Mouse (Mus musculus) limb, embryonic 15.5 days (tissue): ENCODE results near the gene Tmem159. TPM values are rescaled to one million over a fixed set of nuclear protein-coding genes. Genes with fewer than 3 reads are reported as not detected.

Experiments
- ATAC-seq: fragments of 200-750 bp; cut with Nextera tagmentation; 2 replicates; pipeline ENCODE4 v1.8.0; 2017; ENCODE audit warnings: low read depth, moderate TSS enrichment; ENCODE audit not compliant: insufficient number of reproducible peaks, low FRiP score, low TSS enrichment
- H3K27ac ChIP-seq: fragments of 300-500 bp; sonication (generic); 2 replicates; pipeline ENCODE4 v1.5.1; 2015; ENCODE audit warnings: moderate library complexity, mild to moderate bottlenecking, inconsistent platforms
- H3K27me3 ChIP-seq: fragments of 300-500 bp; sonication (generic); 2 replicates; pipeline ENCODE4 v1.6.1; 2015; ENCODE audit warnings: inconsistent platforms
- H3K36me3 ChIP-seq: fragments of 300-500 bp; sonication (generic); 2 replicates; pipeline ENCODE4 v1.6.1; 2015; ENCODE audit warnings: inconsistent platforms
- H3K4me1 ChIP-seq: fragments of 300-500 bp; sonication (generic); 2 replicates; pipeline ENCODE4 v1.6.1; 2015; ENCODE audit warnings: inconsistent platforms
- H3K4me2 ChIP-seq: fragments of 300-500 bp; sonication (generic); 2 replicates; pipeline ENCODE4 v1.6.1; 2015; ENCODE audit warnings: mild to moderate bottlenecking, inconsistent platforms
- H3K4me3 ChIP-seq: fragments of 300-500 bp; sonication (generic); 2 replicates; pipeline ENCODE4 v1.5.1; 2015; ENCODE audit warnings: mild to moderate bottlenecking, inconsistent platforms
- H3K9ac ChIP-seq: fragments of 300-500 bp; sonication (generic); 2 replicates; pipeline ENCODE4 v1.6.1; 2015; ENCODE audit warnings: inconsistent platforms
- H3K9me3 ChIP-seq: fragments of 300-500 bp; sonication (generic); 2 replicates; pipeline ENCODE4 v1.6.1; 2016; ENCODE audit warnings: inconsistent platforms
- WGBS: fragments of 180-500 bp; shearing (Covaris S2); methylation state at CpG from one replicate; pipeline ENCODE4 v1.1.7; 2015; 5-methylcytosine and 5-hydroxymethylcytosine counted together
- polyA plus RNA-seq: library from polyadenylated mRNA; unstranded; fragments of >200 nt; fragmentation: Nextera tagmentation; extraction: Ambion mirVana; gene quantifications from 2 replicates; pipeline ENCODE4 v1.2.1, GENCODE M21; 2015

Gene Tmem159
- polyA plus RNA-seq, 1 experiment from 2014 or later, result 28.2 TPM

- WGBS, result 69% methylated on average over 9 of the region's 9 CpGs
- H3K9ac ChIP-seq, result no peak within 1 kb of the TSS
- H3K9me3 ChIP-seq, result no peaks in the 10 kb centered on the region
- no peaks in the 10 kb centered on the region for H3K4me1 ChIP-seq
- H3K4me3 ChIP-seq, result no peak within 1 kb of the TSS
- ATAC-seq, result no peak
- no peaks in the 10 kb centered on the region for H3K36me3 ChIP-seq
- no peak within 1 kb of the TSS for H3K27ac ChIP-seq
- no peaks in the 10 kb centered on the region for H3K27me3 ChIP-seq
- H3K4me2 ChIP-seq, result no peak within 1 kb of the TSS
These were observed 43.0 kb downstream of the Tmem159 start, which contains the start of gene Zp2 for GRCm38 (mm10) chr7:120145191-120145590. Gene Zp2, minus strand, starts transcription at chr7:120145291.

DNA sequence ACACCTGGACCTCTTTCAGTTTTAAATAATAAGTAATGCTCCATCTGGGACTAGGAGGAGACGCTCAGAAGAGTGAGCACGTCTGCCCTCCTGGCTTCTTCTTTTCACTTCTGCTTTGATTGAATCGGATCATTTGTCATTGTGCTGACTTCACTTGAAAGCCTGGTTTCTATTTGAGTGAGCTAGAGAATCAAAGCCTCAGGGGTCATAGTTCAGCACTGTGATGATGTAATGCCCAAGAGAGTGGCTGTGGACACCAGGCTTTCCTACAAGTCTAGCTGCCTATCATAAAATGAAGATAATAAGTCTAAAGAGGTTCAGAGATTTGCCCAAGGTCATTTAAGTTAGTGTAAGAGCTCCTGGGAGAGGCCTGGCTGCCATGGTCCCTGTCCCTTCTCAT is 48.1 kb downstream of the Tmem159 start:
- Histone ChIP-seq H3K27me3 (no peaks in the 10 kb centered on the region), H3K9ac (no peak overlapping the region), H3K27ac (no peak overlapping the region), H3K36me3 (no peaks in the 10 kb centered on the region), H3K4me3 (no peak overlapping the region), H3K9me3 (no peaks in the 10 kb centered on the region), H3K4me2 (no peak overlapping the region), H3K4me1 (no peaks in the 10 kb centered on the region)
- 23% methylated on average over 3 of the region's 3 CpGs for WGBS
- ATAC-seq, result no peak

DNA sequence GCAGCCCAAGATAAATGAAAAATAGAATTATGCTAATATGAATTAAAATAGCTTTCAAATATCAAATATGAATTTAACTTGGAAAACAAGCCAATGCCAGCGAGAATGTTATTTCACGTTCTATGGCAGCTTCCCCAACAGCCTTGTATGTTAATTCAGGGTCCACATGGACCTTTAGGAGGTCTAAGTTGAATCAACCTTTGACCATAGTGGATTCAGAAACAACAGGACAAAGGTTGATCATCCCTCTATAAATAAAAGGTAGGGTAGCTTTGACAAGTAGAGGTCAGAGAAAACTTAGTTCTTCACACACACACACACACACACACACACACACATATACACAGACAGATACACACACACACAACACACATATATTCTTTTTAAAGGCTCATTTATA is 48.7 kb downstream of the Tmem159 start:
- no peak for ATAC-seq
- Histone ChIP-seq H3K4me3 (no peak overlapping the region), H3K27me3 (no peaks in the 10 kb centered on the region), H3K4me2 (no peak overlapping the region), H3K9me3 (no peaks in the 10 kb centered on the region), H3K36me3 (no peaks in the 10 kb centered on the region), H3K9ac (no peak overlapping the region), H3K27ac (no peak overlapping the region), H3K4me1 (no peaks in the 10 kb centered on the region)
- 86% methylated on average over 2 of the region's 2 CpGs for whole genome bisulfite sequencing

DNA sequence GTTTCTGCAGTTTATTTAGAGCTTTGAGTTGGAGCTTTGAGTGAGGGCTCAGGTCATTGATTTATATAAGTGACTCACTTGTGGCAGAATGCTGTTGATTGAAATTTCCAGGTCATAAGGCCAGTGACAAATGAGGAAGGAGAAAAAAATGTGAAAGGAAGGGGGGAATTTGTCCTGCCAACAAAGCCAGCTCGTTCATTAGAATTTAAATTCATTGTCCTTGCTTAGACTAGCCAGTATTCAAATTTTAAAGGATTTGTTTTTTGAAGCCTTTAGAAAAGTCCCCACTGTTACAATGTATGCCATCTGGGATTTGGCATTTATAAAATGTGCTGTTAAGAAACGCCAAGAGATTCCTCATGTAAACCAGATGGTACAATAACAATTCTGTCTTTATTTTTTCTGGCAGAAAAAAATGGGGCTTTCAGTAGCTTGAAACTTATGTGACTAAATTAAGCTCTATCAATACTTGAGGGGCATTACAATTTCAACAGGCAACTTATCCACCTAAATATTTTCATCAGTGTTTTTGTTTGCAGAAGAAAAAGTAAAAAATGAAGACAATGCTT is 54.8 kb downstream of the Tmem159 start:
- no peak overlapping the region for H3K4me2 ChIP-seq
- no peaks in the 10 kb centered on the region for H3K27me3 ChIP-seq
- H3K9ac ChIP-seq, result no peak overlapping the region
- no peaks in the 10 kb centered on the region for H3K36me3 ChIP-seq
- H3K4me1 ChIP-seq, result no peaks in the 10 kb centered on the region
- no peaks in the 10 kb centered on the region for H3K9me3 ChIP-seq
- no peak overlapping the region for H3K4me3 ChIP-seq
- WGBS, result 9% methylated on average over 2 of the region's 2 CpGs
- no peak for ATAC-seq
- no peak overlapping the region for H3K27ac ChIP-seq

- H3K27ac ChIP-seq, result no peak overlapping the region
- no peaks in the 10 kb centered on the region for H3K36me3 ChIP-seq
These were observed 55.5 kb downstream of the Tmem159 start for GRCm38 (mm10) chr7:120157575-120158061.

GRCm38 (mm10) chr7:120158121-120158613 is 56.0 kb downstream of the Tmem159 start:
- no peak for ATAC-seq
- Histone ChIP-seq H3K4me1 (no peaks in the 10 kb centered on the region), H3K27me3 (no peaks in the 10 kb centered on the region), H3K9me3 (no peaks in the 10 kb centered on the region), H3K36me3 (no peaks in the 10 kb centered on the region), H3K4me3 (no peak overlapping the region), H3K4me2 (no peak overlapping the region), H3K9ac (no peak overlapping the region), H3K27ac (no peak overlapping the region)
- WGBS, result 23% methylated on average over 4 of the region's 4 CpGs

More at GRCm38 (mm10) chr7:120157575-120158061, 55.5 kb downstream of the Tmem159 start:
- no peak for ATAC-seq
- Histone ChIP-seq H3K9me3 (no peaks in the 10 kb centered on the region), H3K9ac (no peak overlapping the region), H3K4me3 (no peak overlapping the region), H3K4me1 (no peaks in the 10 kb centered on the region), H3K4me2 (no peak overlapping the region), H3K27me3 (no peaks in the 10 kb centered on the region)
- WGBS, result 32% methylated on average over 5 of the region's 5 CpGs

DNA sequence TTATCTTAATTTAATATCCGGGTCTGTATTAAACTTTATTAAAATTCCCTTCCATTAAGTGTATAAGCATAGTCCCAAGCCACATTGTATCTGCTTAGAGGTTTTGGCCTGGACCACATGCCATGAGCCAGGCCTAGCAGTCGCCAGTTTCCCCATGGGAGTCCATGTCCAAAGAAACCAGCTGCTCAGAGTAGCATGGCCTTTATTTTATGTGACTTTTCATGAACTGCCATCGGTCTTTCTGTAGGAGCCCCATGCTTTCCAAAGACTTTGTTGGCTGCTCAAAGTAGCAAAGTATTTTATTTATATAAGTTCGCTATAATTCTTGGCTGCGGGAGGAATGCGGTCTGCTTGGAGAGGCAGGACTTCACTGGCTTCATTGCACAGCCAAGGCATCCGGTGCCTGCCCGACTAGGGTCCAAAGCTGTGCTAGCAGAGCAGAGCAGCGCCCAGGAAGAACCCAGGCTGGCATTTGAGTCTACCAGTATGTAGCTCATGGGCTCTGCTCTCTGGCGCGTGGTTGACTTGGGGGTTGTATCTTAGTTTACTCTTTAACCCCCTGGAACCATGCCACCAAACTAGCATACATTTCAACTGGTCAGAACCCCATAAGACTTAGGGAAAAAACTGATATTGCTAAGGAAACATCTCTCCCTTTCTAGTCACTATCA is 61.6 kb downstream of the Tmem159 start:
- WGBS, result 75% methylated on average over 11 of the region's 11 CpGs
- no peak for ATAC-seq
- H3K4me2 ChIP-seq, result no peak overlapping the region
- no peaks in the 10 kb centered on the region for H3K9me3 ChIP-seq
- no peak overlapping the region for H3K27ac ChIP-seq
- H3K9ac ChIP-seq, result no peak overlapping the region
- H3K36me3 ChIP-seq, result no peaks in the 10 kb centered on the region
- no peaks in the 10 kb centered on the region for H3K27me3 ChIP-seq
- H3K4me1 ChIP-seq, result no peaks in the 10 kb centered on the region
- no peak overlapping the region for H3K4me3 ChIP-seq

Other genes with a start within 250 kb of the Tmem159 start
- 9.1 and 9.9 TPM in 2 replicates for gene Lyrm1, start 206.5 kb upstream of the Tmem159 start, polyA plus RNA-seq
- gene Dcun1d3, start 206.1 kb upstream of the Tmem159 start, polyA plus RNA-seq, result 12.9 and 13.9 TPM in 2 replicates
- gene Dnah3, start 7.1 kb upstream of the Tmem159 start, polyA plus RNA-seq, result not detected in 2 replicates
- gene Zp2, start 42.9 kb downstream of the Tmem159 start, polyA plus RNA-seq, result 0.51 and 0.58 TPM in 2 replicates
- not detected in 2 replicates for gene Anks4b, start 71.5 kb downstream of the Tmem159 start, polyA plus RNA-seq
- 8.2 and 14.2 TPM in 2 replicates for gene Crym, start 99.8 kb downstream of the Tmem159 start, polyA plus RNA-seq
- gene Abca14, start 101.6 kb downstream of the Tmem159 start, polyA plus RNA-seq, result not detected in 2 replicates
- not detected in 2 replicates for gene Abca15, start 226.3 kb downstream of the Tmem159 start, polyA plus RNA-seq